Mouse (Mus musculus) CH12.LX (cell line): ENCODE results near the gene Sav1. TPM values are rescaled to one million over a fixed set of nuclear protein-coding genes. Genes with fewer than 3 reads are reported as not detected.

Source experiments
- DNase-seq: peaks from one replicate; pipeline ENCODE4 v3.0.0-alpha.2; 2013; ENCODE audit errors: extremely low read depth
- H3K27ac ChIP-seq: 2 replicates; pipeline ENCODE4 v1.5.1; 2012; ENCODE audit warnings: low read depth, mild to moderate bottlenecking, control low read depth, moderate library complexity; ENCODE audit not compliant: insufficient read depth
- H3K27me3 ChIP-seq: replicated peaks from 2 replicates; pipeline ENCODE3; 2012; ENCODE audit warnings: inconsistent platforms
- H3K36me3 ChIP-seq, 2 experiments: replicated peaks in 1 of 2; 2 replicates each; pipeline versions ENCODE3 to v1.6.1; 2012; ENCODE audit warnings: inconsistent platforms in 1 of 2, low read length in 1 of 2, mild to moderate bottlenecking in 1 of 2, mixed read lengths in 1 of 2, moderate library complexity in 1 of 2; ENCODE audit not compliant: control insufficient read depth in 1 of 2, insufficient read depth in 1 of 2
- H3K4me1 ChIP-seq, 2 experiments: 2 replicates each; pipeline ENCODE4 v1.6.1; 2012; ENCODE audit warnings: inconsistent platforms in 1 of 2, moderate library complexity in 1 of 2; ENCODE audit not compliant: insufficient read depth in 2 of 2, control insufficient read depth in 1 of 2
- H3K4me2 ChIP-seq: 2 replicates; pipeline ENCODE4 v1.6.1; 2012; ENCODE audit warnings: low read depth, mild to moderate bottlenecking, control low read depth; ENCODE audit not compliant: poor library complexity, insufficient read depth, severe bottlenecking
- H3K4me3 ChIP-seq, 3 experiments: fragments of 150-350 bp in 1 of 3; sonication (generic) in 1 of 3; replicated peaks in 1 of 3; 2 replicates each; pipeline versions ENCODE3 to v1.5.1; 2011 to 2012; ENCODE audit warnings: low read depth in 2 of 3, low read length in 2 of 3, mild to moderate bottlenecking in 2 of 3, moderate library complexity in 2 of 3, control low read depth in 1 of 3, improper control_type of control experiment in 1 of 3, inconsistent platforms in 1 of 3, mixed read lengths in 1 of 3; ENCODE audit not compliant: poor library complexity in 1 of 3
- H3K79me2 ChIP-seq: replicated peaks from 2 replicates; pipeline ENCODE4 v1.6.1; 2012; ENCODE audit warnings: mild to moderate bottlenecking, moderate library complexity; ENCODE audit not compliant: control insufficient read depth, poor library complexity, insufficient read depth, severe bottlenecking; ENCODE audit errors: extremely low read depth
- H3K9ac ChIP-seq: 2 replicates; pipeline ENCODE4 v1.6.1; 2012; ENCODE audit warnings: low read depth, mild to moderate bottlenecking, control low read depth, moderate library complexity; ENCODE audit not compliant: insufficient read depth
- H3K9me3 ChIP-seq: replicated peaks from 2 replicates; pipeline ENCODE3; 2012; ENCODE audit warnings: low read length, inconsistent platforms, mixed read lengths
- BHLHE40 ChIP-seq: IDR thresholded peaks from 2 replicates; pipeline ENCODE4 v1.6.1; 2011; ENCODE audit warnings: mild to moderate bottlenecking, low read depth, low read length, improper control_type of control experiment
- CHD1 ChIP-seq: IDR thresholded peaks from 2 replicates; pipeline ENCODE4 v1.6.1; 2012; ENCODE audit warnings: low read depth, low read length, improper control_type of control experiment, inconsistent platforms
- CHD2 ChIP-seq: IDR thresholded peaks from 2 replicates; pipeline ENCODE4 v1.6.1; 2011; ENCODE audit warnings: low read length, improper control_type of control experiment
- CTCF ChIP-seq, 2 experiments: IDR thresholded peaks in 1 of 2; conservative IDR thresholded peaks in 1 of 2; 2 replicates each; pipeline ENCODE4 v1.5.1; 2011 to 2012; ENCODE audit warnings: low read depth in 2 of 2, low read length in 2 of 2, improper control_type of control experiment in 1 of 2, inconsistent platforms in 1 of 2, mild to moderate bottlenecking in 1 of 2, moderate library complexity in 1 of 2
- ELF1 ChIP-seq: IDR thresholded peaks from 2 replicates; pipeline ENCODE4 v1.6.1; 2014; ENCODE audit warnings: low read depth, mild to moderate bottlenecking, inconsistent platforms, low read length, improper control_type of control experiment
- EP300 ChIP-seq: IDR thresholded peaks from 2 replicates; pipeline ENCODE4 v1.6.1; 2011; ENCODE audit warnings: low read length, improper control_type of control experiment
- ETS1 ChIP-seq: conservative IDR thresholded peaks from 2 replicates; pipeline ENCODE4 v1.6.1; 2012; ENCODE audit warnings: low read depth, mild to moderate bottlenecking, inconsistent platforms, low read length, improper control_type of control experiment, moderate library complexity
- HCFC1 ChIP-seq: IDR thresholded peaks from 2 replicates; pipeline ENCODE4 v1.6.1; 2012; ENCODE audit warnings: low read depth, mild to moderate bottlenecking, inconsistent platforms, low read length, improper control_type of control experiment
- IRF4 ChIP-seq: IDR thresholded peaks from 2 replicates; pipeline ENCODE4 v1.6.1; 2014; ENCODE audit warnings: low read depth, mild to moderate bottlenecking, inconsistent platforms, low read length, improper control_type of control experiment
- KAT2A ChIP-seq: IDR thresholded peaks from 2 replicates; pipeline ENCODE4 v1.6.1; 2012; ENCODE audit warnings: low read length, improper control_type of control experiment, inconsistent platforms; ENCODE audit not compliant: insufficient replicate concordance
- MAX ChIP-seq: IDR thresholded peaks from 2 replicates; pipeline ENCODE4 v1.6.1; 2011; ENCODE audit warnings: low read length, improper control_type of control experiment
- MAZ ChIP-seq: IDR thresholded peaks from 2 replicates; pipeline ENCODE4 v1.6.1; 2012; ENCODE audit warnings: low read depth, mild to moderate bottlenecking, inconsistent platforms, low read length, improper control_type of control experiment, moderate library complexity
- MEF2A ChIP-seq: IDR thresholded peaks from 2 replicates; pipeline ENCODE4 v1.6.1; 2014; ENCODE audit warnings: low read depth, mild to moderate bottlenecking, inconsistent platforms, low read length, improper control_type of control experiment, borderline replicate concordance
- MXI1 ChIP-seq: IDR thresholded peaks from 2 replicates; pipeline ENCODE4 v1.6.1; 2011; ENCODE audit warnings: mild to moderate bottlenecking, low read depth, low read length, improper control_type of control experiment
- MYC ChIP-seq: IDR thresholded peaks from 2 replicates; pipeline ENCODE4 v1.6.1; 2011; ENCODE audit warnings: low read depth, mild to moderate bottlenecking, improper control_type of control experiment, low read length
- NELFE ChIP-seq: IDR thresholded peaks from 2 replicates; pipeline ENCODE4 v1.6.1; 2011; ENCODE audit warnings: low read depth, low read length, improper control_type of control experiment
- NRF1 ChIP-seq: IDR thresholded peaks from 2 replicates; pipeline ENCODE4 v1.6.1; 2014; ENCODE audit warnings: low read depth, mild to moderate bottlenecking, inconsistent platforms, low read length, improper control_type of control experiment, moderate library complexity
- PAX5 ChIP-seq: IDR thresholded peaks from 2 replicates; pipeline ENCODE4 v1.6.1; 2012; ENCODE audit warnings: low read length, inconsistent platforms, mixed read lengths
- POLR2A ChIP-seq: IDR thresholded peaks from 2 replicates; pipeline ENCODE4 v1.6.1; 2011; ENCODE audit warnings: low read depth, mild to moderate bottlenecking, improper control_type of control experiment, low read length
- RAD21 ChIP-seq: IDR thresholded peaks from 2 replicates; pipeline ENCODE4 v1.6.1; 2011; ENCODE audit warnings: low read depth, mild to moderate bottlenecking, low read length, improper control_type of control experiment, moderate library complexity
- RCOR1 ChIP-seq: conservative IDR thresholded peaks from 2 replicates; pipeline ENCODE4 v1.6.1; 2012; ENCODE audit warnings: low read depth, mild to moderate bottlenecking, inconsistent platforms, low read length, improper control_type of control experiment
- SIN3A ChIP-seq: IDR thresholded peaks from 2 replicates; pipeline ENCODE4 v1.6.1; 2012; ENCODE audit warnings: low read length, improper control_type of control experiment, inconsistent platforms
- TCF12 ChIP-seq: IDR thresholded peaks from 2 replicates; pipeline ENCODE4 v1.6.1; 2014; ENCODE audit warnings: low read depth, mild to moderate bottlenecking, inconsistent platforms, low read length, improper control_type of control experiment
- UBTF ChIP-seq: IDR thresholded peaks from 2 replicates; pipeline ENCODE4 v1.6.1; 2012; ENCODE audit warnings: low read depth, mild to moderate bottlenecking, inconsistent platforms, low read length, improper control_type of control experiment, moderate library complexity
- USF2 ChIP-seq: conservative IDR thresholded peaks from 2 replicates; pipeline ENCODE4 v1.6.1; 2011; ENCODE audit warnings: low read depth, low read length, improper control_type of control experiment
- ZMIZ1 ChIP-seq: IDR thresholded peaks from 2 replicates; pipeline ENCODE4 v1.6.1; 2012; ENCODE audit warnings: low read depth, mild to moderate bottlenecking, inconsistent platforms, low read length, improper control_type of control experiment
- ZNF384 ChIP-seq: IDR thresholded peaks from 2 replicates; pipeline ENCODE4 v1.6.1; 2012; ENCODE audit warnings: low read depth, low read length, improper control_type of control experiment, inconsistent platforms
- dilution Hi-C: fragments of 300-500 bp; cut with MboI; formaldehyde crosslinking; loops from 2 replicates; pipeline ENCODE4 v1.14.3; 2020; ENCODE audit warnings: low sequenced_read_pairs; ENCODE audit not compliant: extremely low pct_unique_long_range_greater_than_20kb, extremely low pct_ligation_motif_present
- in situ Hi-C: fragments of 300-500 bp; cut with MboI; formaldehyde crosslinking; loops from 3 replicates; pipeline ENCODE4 v1.14.3; 2019; ENCODE audit warnings: low sequenced_read_pairs, low pct_ligation_motif_present, low pct_unique_long_range_greater_than_20kb, mixed read lengths
- polyA plus RNA-seq: library from polyadenylated mRNA; unstranded; fragments of >175 nt; gene quantifications from 2 replicates; pipeline ENCODE4 v1.2.1, GENCODE M21; 2012; ENCODE audit warnings: low read depth; ENCODE audit not compliant: insufficient read length
- total RNA-seq, 2 experiments: library from RNA; depleted of rRNA; stranded (reverse); fragments of 300-350 nt in 1 of 2; fragments of >200 nt in 1 of 2; gene quantifications; 2 replicates each; pipeline ENCODE4 v1.2.3; 2012 to 2014

Sav1 gene
- 13.3 and 13.7 TPM in 2 replicates for total RNA-seq (2012; rRNA removed)
- total RNA-seq (2014; rRNA removed) = 26.2 and 28.1 TPM in 2 replicates
- 31.7 and 34.4 TPM in 2 replicates for polyA plus RNA-seq

DNA sequence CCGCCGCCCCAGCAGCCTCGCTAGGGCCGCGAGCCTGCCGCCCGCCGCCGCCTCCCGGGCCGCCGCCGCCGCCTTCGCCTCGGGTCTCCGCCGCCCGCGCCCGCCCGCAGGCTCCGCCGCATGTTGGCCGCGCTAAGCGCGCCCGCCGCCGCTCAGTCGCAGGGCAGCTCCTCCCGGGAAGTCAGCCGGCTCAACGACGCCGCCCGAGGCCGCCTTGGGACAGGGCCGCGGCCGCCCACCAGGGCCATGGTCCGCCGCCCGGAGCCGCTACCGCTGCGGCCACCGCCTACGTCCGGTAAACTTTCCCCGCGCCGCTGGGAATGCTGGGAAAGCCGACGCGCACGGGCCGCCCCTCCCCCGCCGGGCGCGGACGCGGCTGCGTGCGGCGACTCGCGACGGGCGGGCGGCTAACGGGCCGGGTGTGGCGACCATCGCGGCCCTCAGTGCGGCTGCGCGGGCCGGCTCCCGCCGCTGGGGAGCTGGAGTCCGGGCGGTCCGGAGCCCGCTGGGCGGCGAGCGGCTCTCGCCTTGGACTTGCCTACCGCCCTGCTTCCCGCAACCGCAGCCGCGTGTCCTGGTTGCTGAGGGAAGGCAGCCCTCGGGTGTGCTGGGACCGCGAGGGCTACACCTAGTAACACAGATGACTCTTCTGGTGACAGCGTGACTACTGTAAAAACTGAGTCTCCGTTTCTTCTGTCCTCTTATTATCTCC lies at the start of gene Sav1:
Gene Sav1, minus strand, starts transcription at position 217 of the 712 bp plus-strand sequence.
- Histone ChIP-seq H3K9ac (peak within 1 kb of the TSS; percentile 88), H3K4me2 (peak within 1 kb of the TSS; percentile 100; the same call in 1 of the 2 replicates), H3K9me3 (no peaks in the 10 kb centered on the region), H3K4me3 (peak within 1 kb of the TSS; percentile 69 to 97 (median 85)), H3K79me2 (peaks cover 15% of the 10 kb centered on the region), H3K36me3 (peaks cover 21 to 25% of the 10 kb centered on the region in 2 experiments), H3K4me1 (peaks cover 0 to 23% of the 10 kb centered on the region in 2 experiments; a peak in 2 of 4 replicates), H3K27me3 (no peaks in the 10 kb centered on the region), H3K27ac (peak within 1 kb of the TSS; percentile 26)
- TF ChIP-seq IRF4 = peak; percentile 8; the same call in 1 of the 2 replicates
- TF ChIP-seq POLR2A = peak; percentile 95
- no peak for TF ChIP-seq ZNF384
- peak; percentile 85 for TF ChIP-seq ZMIZ1
- TF ChIP-seq CTCF (conservative IDR thresholded peaks at IDR 0.05 in 1 of 2, IDR thresholded peaks at IDR 0.05 in 1 of 2; ENCODE audit: low read depth in 2 of 2, low read length in 2 of 2) = no peak
- TF ChIP-seq USF2 = no peak
- no peak for TF ChIP-seq PAX5
- TF ChIP-seq MAZ = 0 out of 2 replicates have a peak, but pooled peaks have one; percentile 41
- peak; percentile 61 for TF ChIP-seq HCFC1
- peak; percentile 67; the same call in 1 of the 2 replicates for TF ChIP-seq MXI1
- TF ChIP-seq SIN3A = peak; percentile 62
- TF ChIP-seq ELF1 = peak; percentile 59; the same call in 1 of the 2 replicates
- no peak for TF ChIP-seq ETS1
- no peak for TF ChIP-seq EP300
- peak; percentile 60; the same call in 1 of the 2 replicates for TF ChIP-seq CHD2
- TF ChIP-seq MAX = peak; percentile 80
- TF ChIP-seq TCF12 = peak; percentile 85
- TF ChIP-seq NRF1 = peak; percentile 95
- TF ChIP-seq BHLHE40 = peak; percentile 81
- TF ChIP-seq KAT2A = 0 out of 2 replicates have a peak, but pooled peaks have one; percentile 9
- peak; percentile 85 for TF ChIP-seq NELFE
- peak; percentile 48 for TF ChIP-seq MEF2A
- no peak; the same call in none of the 2 replicates for TF ChIP-seq RAD21
- TF ChIP-seq CHD1 = 0 out of 2 replicates have a peak, but pooled peaks have one; percentile 50
- 0 out of 2 replicates have a peak, but pooled peaks have one; percentile 30 for TF ChIP-seq MYC
- TF ChIP-seq UBTF = peak; percentile 88
- TF ChIP-seq RCOR1 = peak; percentile 44; the same call in 1 of the 2 replicates
- in situ Hi-C loops = no loop called here
- DNase-seq = peak; percentile 63
- dilution Hi-C loops = no loop called here
